Mouse (Mus musculus) brain, embryonic 18.5 days (tissue): ENCODE measurements around the gene Etnk2.

Source experiments
- DNase-seq: peaks from one replicate; pipeline ENCODE4 v3.0.0-alpha.2; 2012; ENCODE audit warnings: low read depth, low spot score

Etnk2 gene

DNA sequence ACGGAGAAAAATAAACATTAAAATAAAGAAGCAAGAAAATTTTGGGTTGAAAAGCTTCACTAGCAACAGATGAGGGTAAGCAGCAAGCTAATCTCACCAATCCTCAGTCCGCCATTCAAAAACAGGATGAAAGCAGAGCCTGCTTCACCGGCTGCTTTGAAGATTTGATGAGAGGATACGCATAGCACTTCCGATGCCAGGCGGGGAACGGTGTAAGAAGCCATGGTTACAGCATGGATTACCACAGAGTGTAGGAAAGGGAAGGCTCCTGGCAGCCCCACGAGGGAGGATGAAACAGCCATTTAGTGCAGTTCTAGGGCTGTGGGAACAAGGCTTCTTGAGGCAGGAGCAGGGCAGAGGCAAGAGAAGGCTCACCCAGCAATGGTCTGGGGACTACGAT, 11.6 kb upstream of the Etnk2 start:
- DNase-seq, result no peak

- DNase-seq, result peak; percentile 30
These were observed 10.0 kb upstream of the Etnk2 start for GRCm38 (mm10) chr1:133353371-133353809.

DNA sequence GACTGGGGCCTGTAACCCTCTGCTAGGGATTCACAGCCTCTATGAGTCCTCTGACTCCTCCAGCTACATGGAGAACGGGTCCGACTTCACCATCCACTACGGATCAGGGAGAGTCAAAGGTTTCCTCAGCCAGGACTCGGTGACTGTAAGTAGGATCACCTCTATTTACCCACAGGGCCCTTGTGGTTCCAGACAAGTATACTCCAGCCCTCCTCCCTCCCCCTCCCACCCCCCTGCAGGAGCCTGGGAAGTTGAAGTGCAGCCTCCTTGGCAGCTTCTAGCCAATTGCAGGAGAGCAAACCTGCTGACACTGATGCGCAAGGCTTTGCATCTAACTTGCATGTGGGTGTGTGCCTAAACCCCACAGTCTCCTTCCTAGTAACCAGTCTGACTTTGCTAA, 7.9 kb upstream of the Etnk2 start:
- DNase-seq, result no peak

DNA sequence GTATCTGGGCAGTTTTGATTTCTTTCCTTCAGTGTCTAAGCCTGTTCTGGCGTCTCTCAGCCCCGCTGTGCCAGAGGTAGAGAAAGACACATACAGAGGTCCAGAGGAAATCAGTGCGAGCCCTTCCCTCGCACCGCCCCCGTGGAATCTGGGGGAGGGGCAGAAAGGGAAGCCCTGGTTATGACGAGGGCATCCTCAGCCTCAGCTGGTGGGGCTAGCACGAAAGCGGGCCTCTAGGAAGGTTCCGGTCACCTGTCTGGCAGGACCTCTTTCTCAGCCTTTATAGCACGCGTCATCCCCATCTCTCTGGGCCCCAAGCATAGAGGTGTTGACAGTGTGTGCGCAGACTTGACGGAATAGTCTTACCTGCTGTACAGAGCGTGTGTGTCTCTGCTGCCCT, 7.5 kb upstream of the Etnk2 start:
- DNase-seq, result no peak

DNA sequence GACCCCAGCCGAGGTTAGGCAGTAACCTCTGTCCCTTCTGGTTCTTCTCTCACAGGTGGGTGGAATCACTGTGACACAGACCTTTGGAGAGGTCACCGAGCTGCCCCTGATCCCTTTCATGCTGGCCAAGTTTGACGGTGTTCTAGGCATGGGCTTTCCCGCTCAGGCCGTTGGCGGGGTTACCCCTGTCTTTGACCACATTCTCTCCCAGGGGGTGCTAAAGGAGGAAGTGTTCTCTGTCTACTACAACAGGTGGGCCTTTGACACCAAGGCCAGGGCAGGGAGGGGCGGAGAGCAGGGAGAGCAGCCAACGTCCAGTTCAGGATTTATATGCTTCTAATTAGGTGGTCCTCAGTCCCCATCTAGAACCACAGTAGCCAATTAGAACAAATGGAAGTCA, 7.0 kb upstream of the Etnk2 start:
- no peak for DNase-seq

DNA sequence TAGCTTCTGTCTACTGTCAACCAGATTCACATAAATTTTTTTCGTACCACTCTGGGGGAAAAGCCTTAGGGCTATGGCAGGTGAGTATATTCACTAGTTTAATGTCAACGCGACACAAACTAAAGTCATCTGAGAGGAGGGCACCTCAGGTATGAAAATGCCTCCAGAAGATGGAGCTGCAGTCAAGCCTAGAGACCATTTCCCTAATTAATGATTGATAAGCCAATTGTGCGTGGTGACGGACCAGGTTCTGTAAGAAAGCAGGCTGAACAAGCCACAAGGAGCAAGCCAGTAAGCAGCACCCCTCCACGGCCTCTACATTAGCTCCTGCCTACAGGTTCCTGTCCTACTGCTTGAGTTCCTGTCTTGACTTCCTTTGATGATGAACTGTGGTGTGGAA, 2.4 kb upstream of the Etnk2 start:
- DNase-seq, result no peak

GRCm38 (mm10) chr1:133362103-133362502, 1.3 kb upstream of the Etnk2 start:
- DNase-seq, result no peak

GRCm38 (mm10) chr1:133364022-133364630, 754 bp downstream of the Etnk2 start:
- no peak for DNase-seq

DNA sequence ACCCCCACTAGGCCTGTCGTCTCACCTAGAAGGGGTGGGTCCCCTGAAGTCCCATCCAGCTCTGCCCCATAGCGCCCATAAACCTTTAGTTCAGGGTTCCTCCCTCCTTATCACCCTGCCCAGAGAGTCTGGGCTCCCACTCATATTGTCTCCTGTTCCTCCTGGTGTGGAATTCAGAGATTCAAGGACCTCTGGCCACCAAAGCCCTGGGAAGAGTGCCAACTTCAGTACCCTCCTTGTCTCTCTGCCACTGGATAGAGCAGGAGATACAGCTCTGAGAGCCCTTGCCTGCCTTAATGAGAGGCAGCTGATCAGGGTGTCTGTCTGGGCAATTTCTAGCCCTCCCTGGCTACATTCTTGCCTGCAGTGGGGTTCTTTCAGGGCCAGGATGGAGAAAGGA, 1.5 kb downstream of the Etnk2 start:
- no peak for DNase-seq

DNA sequence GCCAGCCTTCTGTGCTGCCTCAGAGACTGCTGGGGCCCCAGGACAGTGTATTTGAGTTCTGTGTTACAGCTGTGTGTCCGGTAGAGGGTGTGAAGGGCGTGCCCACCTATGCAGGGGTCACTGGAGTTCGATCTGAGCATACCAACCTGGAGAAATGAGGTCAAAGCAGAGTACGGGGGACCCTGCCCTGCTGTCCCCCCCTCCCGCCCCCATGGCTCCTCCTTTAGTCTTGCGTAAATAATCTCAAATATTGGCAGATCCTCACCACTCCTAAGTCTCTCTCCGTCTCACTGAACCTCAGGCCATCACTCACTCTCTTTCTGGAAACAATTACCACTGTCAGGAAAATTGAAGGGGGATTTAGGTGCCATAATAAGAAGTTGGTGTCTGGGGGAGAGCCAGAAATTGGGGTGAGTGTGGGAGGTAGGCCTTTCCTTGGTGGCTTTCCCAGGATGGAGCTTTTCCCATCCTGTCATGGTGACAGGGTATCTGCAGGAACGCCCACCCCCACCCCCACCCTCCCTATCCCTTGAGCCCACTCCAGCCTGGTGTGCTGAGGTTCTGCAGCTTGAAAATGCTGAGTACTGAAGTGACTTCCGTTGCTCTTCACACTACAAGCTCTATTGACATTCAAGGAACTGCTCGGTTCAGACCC, 3.7 kb downstream of the Etnk2 start:
- no peak for DNase-seq

DNA sequence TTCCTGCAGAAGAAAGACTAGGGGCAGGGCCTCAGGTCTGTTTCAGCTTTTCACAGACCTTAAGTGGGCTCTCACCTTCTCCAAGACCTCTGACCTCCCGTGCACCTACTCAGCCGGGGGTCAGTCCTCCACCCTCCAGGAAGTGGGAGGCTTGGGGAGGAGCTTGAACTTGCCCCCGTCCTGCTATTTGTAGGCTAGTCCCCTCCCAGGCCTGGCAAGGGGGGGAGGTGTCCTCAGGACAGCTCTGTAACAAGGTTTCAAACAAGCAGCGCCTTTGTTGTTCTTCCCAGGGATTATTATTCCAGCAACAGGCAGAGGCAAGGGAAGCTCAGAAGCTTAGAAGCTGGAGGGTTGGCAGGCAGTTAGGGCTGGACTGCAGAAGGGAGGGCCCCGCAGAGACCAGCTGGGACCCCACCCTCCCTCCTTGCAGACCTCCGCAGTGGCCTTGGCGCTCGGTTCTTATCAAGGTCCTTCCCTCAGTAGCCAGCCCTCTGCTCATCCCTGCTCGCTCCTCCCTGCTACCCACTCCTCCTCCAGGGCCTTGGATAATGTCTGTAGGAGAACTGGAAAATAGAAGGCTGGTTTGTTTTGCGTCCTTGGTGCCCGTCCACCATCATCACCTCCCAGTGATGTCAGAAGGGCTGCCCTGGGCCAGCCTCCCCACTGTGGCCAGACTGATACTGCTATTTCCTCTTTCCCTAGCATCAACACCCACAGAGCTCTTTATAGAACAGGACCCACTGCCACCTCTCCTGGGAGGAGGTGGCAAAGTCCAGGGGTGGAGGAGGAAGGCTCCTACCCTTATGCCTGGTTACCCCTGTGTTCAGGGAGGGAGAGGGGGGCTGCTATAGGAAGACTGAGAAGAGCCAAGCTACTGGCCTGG, 4.5 kb downstream of the Etnk2 start:
- no peak for DNase-seq

- DNase-seq, result no peak
These were observed 5.3 kb downstream of the Etnk2 start for GRCm38 (mm10) chr1:133368644-133369043.

DNA sequence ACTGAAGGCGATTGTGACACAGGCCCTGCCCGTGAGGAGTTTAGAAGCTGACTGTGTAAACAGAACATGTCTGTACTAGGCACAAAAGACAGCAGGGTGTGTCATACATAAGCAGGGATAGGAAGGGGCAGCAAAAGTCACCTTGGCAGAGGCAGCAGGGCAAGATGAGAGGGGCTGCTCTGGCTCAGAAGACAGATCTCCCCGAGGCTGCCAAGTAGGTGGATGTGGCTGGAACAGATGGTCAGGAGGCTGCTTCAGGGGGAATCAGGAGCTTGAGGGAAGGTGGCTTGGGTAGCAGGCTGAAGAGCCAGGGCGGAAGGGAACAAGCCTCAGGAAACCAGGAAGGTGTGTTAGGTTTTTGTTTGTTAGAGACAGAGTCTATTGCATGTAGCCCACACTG, 7.0 kb downstream of the Etnk2 start:
- no peak for DNase-seq

DNA sequence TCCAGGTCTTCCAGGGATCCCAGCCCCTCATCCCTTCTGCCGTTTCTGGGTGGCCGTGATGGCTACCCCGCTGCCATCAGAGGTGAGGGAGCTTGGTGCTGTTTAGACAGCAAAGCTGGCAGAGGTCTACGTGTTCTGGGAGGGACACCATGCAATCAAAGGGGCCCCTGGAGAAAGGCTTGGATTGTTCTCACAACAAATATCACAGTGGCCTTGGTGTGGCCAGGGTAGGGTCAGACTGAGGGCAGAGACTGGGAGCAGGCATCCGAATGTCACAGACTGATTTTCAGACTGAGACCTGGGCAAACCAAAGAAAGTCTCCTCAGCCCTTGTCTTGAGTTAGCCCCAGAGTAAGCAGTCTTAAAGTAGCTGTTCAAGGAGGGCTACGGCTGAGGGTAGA, 8.1 kb downstream of the Etnk2 start:
- DNase-seq, result no peak

- no peak for DNase-seq
These were observed 8.7 kb downstream of the Etnk2 start for GRCm38 (mm10) chr1:133372113-133372512.

DNA sequence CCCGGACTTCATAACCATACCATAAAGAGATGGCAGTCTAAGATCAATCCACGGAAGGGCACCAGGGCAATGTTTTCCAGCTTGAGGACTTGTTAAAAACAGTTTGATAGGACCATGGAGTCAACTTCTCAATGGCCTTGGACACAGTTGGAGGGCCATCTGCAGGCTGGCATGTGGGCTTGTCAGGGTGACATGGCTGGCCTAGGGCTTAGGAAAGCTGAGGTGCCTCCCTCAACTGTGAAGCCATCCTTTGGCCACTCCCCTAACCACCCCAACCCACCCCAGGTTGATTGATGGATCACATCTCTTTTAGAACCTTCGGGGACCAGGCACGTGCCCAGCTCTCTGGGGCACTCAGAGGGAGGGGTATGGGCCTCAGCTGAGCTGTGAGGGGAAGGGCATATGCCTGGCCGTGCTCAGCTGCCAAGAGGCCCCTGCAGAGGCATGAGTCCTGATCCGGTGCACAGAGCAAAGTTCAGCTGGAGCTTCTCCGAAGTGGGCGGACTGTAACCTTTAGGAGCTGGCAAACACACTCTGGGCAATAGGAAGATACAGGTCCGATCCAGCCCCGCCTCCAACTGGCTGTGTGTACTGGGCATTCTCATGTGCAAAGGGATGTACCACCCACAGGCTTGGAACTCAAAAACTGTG, 12.4 kb downstream of the Etnk2 start:
- DNase-seq, result no peak

- no peak for DNase-seq
These were observed 14.2 kb downstream of the Etnk2 start for GRCm38 (mm10) chr1:133377547-133377946.

GRCm38 (mm10) chr1:133379254-133379985, 16.0 kb downstream of the Etnk2 start:
- no peak for DNase-seq

DNA sequence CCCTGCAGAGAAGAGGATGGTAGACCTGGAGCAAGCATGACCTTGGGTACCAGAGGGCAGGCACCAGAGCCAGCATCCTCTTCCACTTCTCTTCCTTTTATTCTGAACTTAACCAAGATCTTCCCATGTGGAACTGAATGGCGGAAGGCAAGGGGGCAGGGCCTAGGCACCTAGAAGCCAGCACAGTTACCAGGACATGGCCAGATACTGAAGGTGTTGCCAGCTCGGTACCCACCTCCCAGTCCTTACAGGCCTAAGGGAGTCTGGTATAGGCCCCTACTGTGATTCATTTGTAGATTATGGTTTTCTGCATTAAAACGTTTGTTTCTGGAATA, 16.6 kb downstream of the Etnk2 start:
- DNase-seq, result no peak

DNA sequence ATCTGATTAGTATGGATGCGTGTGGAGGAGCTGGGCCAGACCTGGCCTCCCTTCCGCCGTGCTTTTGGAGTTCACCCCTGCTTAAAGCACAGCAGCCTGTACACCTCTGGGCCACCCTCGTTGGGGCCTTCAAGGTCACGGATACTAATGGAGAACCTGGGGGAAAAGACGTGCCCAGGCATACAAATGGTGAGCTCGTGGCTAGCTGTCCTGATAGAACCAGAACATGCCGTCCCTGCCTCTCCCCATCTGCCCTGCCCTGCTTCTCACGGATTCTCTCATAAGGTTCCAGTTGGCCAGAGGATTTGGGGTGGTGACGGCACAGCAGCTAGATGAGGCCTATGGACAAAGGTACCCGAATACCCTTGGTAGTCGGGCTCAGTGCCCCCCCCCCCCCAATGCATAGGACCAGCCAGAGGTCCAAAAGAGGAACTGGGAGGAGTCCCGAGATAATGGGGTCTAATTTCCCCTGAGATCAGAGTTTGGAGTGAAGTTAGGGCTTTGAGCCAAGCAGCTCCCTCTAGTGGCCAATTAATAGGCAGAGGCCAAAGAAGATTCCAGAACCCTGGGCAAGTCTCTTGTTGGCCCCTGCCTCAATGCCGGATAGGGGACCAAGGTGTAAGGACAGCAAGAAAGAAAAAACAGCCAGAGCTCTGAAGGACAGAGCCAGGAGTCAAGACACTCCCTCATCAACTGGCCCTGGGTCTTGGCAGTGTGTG, 17.1 kb downstream of the Etnk2 start:
- no peak for DNase-seq

- no peak for DNase-seq
These were observed 18.6 kb downstream of the Etnk2 start for GRCm38 (mm10) chr1:133382008-133382407.
